Comparison of ENCODE assay signal across 24 mouse cellular contexts in the genomic region with DNA sequence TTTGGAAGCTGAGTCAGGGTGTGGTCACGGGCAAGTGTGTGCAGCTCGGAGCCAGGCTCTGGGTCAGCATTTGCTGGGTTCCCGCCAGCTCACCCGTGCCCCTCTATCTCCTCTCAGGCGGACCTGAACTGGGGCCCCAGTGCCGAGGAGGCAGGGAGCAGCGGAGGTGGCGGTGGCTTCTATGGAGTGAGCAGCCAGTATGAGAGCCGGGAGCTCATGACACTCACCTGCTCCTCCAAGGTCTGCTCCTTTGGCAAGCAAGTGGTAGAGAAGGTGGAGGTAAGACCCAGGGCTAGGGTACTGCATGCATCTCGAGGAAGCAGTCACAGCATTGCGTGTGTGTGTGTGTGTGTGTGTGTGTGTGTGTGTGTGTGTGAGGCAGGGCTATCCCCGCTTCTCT. TPM values are rescaled to one million over a fixed set of nuclear protein-coding genes. Genes with fewer than 3 reads are reported as not detected.
"Had no signal": no experiment of that assay in that cellular context is flagged by ENCODE, and none has a peak within 500 bp of the region (broad histone marks: within the 10 kb centered on the region; RNA-seq: fewer than 3 reads in every experiment).

No protein-coding gene starts in this region.

- H3K4me2 ChIP-seq: lung, embryonic 15.5 days; midbrain, embryonic 13.5 days; neural tube, embryonic 13.5 days; stomach, embryonic 15.5 days had no signal

- DNase-seq: kidney, adult 18-20 months; kidney, adult 9 months; kidney, postnatal 14 days; kidney, postnatal 4 days; lung, adult 18-20 months; lung, postnatal 10 days; lung, postnatal 36 days; retina, postnatal 1 day; right cerebral cortex, postnatal 25 days; spleen, adult 18-20 months; thymus, adult 2 months; thymus, postnatal 14 days; thymus, postnatal 4 days had no signal

- H3K4me3 ChIP-seq: lung, embryonic 15.5 days; megakaryocyte, embryonic 14.5 days; midbrain, embryonic 10.5 days; midbrain, embryonic 13.5 days; myocyte; neural tube, embryonic 13.5 days; stomach, embryonic 15.5 days had no signal

- ATAC-seq: midbrain, embryonic 13.5 days; midbrain, embryonic 16.5 days had no signal

- H3K9ac ChIP-seq: liver, embryonic 14.5 days; lung, embryonic 15.5 days; midbrain, embryonic 13.5 days; neural tube, embryonic 13.5 days; stomach, embryonic 15.5 days had no signal

- H3K9me3 ChIP-seq: lung, embryonic 15.5 days; megakaryocyte, embryonic 14.5 days; midbrain, embryonic 10.5 days; midbrain, embryonic 13.5 days; neural tube, embryonic 13.5 days; stomach, embryonic 15.5 days had no signal

- H3K27ac ChIP-seq: liver, embryonic 14.5 days; lung, embryonic 15.5 days; midbrain, embryonic 10.5 days; midbrain, embryonic 13.5 days; neural tube, embryonic 13.5 days; stomach, embryonic 15.5 days had no signal

- H3K27me3 ChIP-seq: lung, embryonic 15.5 days; midbrain, embryonic 13.5 days; stomach, embryonic 15.5 days had no signal

RNA-seq across cellular contexts. Expression of gene Slc6a16, which starts 9.7 kb away (rescaled TPM):
- polyA plus RNA-seq: myocyte; stomach, embryonic 15.5 days had no signal

RNA-seq across cellular contexts. Expression of gene Dkkl1, which starts 19.2 kb away (rescaled TPM):
- polyA plus RNA-seq: kidney, embryonic 16.5 days had no signal

RNA-seq across cellular contexts. Expression of gene Ccdc155, which starts 26.5 kb away (rescaled TPM):
- polyA plus RNA-seq: liver, adult 2 months had no signal
